ENCODE assay signal across 15 mouse cellular contexts in genomic region chr8:61450916-61451575, GRCm38 (mm10). TPM values are rescaled to one million over a fixed set of nuclear protein-coding genes. Genes with fewer than 3 reads are reported as not detected.
DNase-seq lines count a peak whose midpoint lies in the region; ATAC-seq and TF ChIP-seq lines count a peak whose summit lies in the region.
"Had no signal": no experiment of that assay in that cellular context is flagged by ENCODE, and none has a peak within 500 bp of the region (broad histone marks: within the 10 kb centered on the region; RNA-seq: fewer than 3 reads in every experiment).

No protein-coding gene starts in this region.

- H3K27ac ChIP-seq in liver, adult 2 months (replicated peaks; ENCODE audit: insufficient read depth, low read depth, low read length), result no peak overlapping the region; the same call in 1 of the 2 replicates
- H3K27ac ChIP-seq in liver, postnatal 0 days (ENCODE audit: low read depth), result no peak overlapping the region
- H3K27ac ChIP-seq in forebrain, embryonic 13.5 days, result no peak overlapping the region
- H3K27ac ChIP-seq: midbrain, embryonic 15.5 days had no signal

- no peak overlapping the region for H3K4me2 ChIP-seq in liver, postnatal 0 days (ENCODE audit: low read depth, low read length)
- H3K4me2 ChIP-seq in forebrain, embryonic 13.5 days, result no peak overlapping the region
- H3K4me2 ChIP-seq: liver, embryonic 11.5 days; midbrain, embryonic 15.5 days had no signal

- TF ChIP-seq POLR2A in liver, adult 2 months (IDR thresholded peaks at IDR 0.05; ENCODE audit: extremely low read depth, insufficient read depth, low read length), result no peak

- no peak for TF ChIP-seq EP300 in liver, postnatal 0 days (IDR thresholded peaks at IDR 0.05; ENCODE audit: low read depth)

- peak; percentile 11 for DNase-seq in liver, adult 2 months (ENCODE audit: extremely low read depth, low read depth, low spot score)
- no peak for DNase-seq in liver, postnatal 0 days
- peak; percentile 79 for DNase-seq in CD4-positive, CD25-positive, alpha-beta regulatory T cell, adult 2 months (ENCODE audit: low read depth, low spot score)
- peak; percentile 82 for DNase-seq in naive thymus-derived CD4-positive, alpha-beta T cell, adult 2 months (ENCODE audit: low read depth)
- no peak for DNase-seq in kidney, postnatal 4 days
- DNase-seq in right cerebral cortex, postnatal 36 days (ENCODE audit: low spot score in 2 of 2), result no peak
- DNase-seq: adrenal gland, postnatal 25 days; cerebellum, adult 2 months had no signal

- no peaks in the 10 kb centered on the region for H3K27me3 ChIP-seq in liver, adult 2 months (ENCODE audit: control insufficient read depth, insufficient read depth, low read length)
- no peaks in the 10 kb centered on the region for H3K27me3 ChIP-seq in liver, postnatal 0 days (ENCODE audit: insufficient read depth, low read length)
- no peaks in the 10 kb centered on the region for H3K27me3 ChIP-seq in forebrain, embryonic 13.5 days
- H3K27me3 ChIP-seq: midbrain, embryonic 15.5 days had no signal

- no peak for TF ChIP-seq CTCF in liver, adult 2 months (IDR thresholded peaks at IDR 0.05; ENCODE audit: low read depth, low read length)
- TF ChIP-seq CTCF in liver, postnatal 0 days (IDR thresholded peaks at IDR 0.05; ENCODE audit: low read depth), result no peak

- H3K36me3 ChIP-seq in liver, adult 2 months (ENCODE audit: control insufficient read depth, insufficient read depth, low read length), result no peaks in the 10 kb centered on the region
- H3K36me3 ChIP-seq in liver, postnatal 0 days (replicated peaks; ENCODE audit: insufficient read depth, low read length), result no peaks in the 10 kb centered on the region
- H3K36me3 ChIP-seq in forebrain, embryonic 13.5 days (ENCODE audit: poor library complexity, severe bottlenecking), result no peaks in the 10 kb centered on the region
- H3K36me3 ChIP-seq: midbrain, embryonic 15.5 days had no signal

- no peak overlapping the region for H3K9ac ChIP-seq in liver, adult 2 months (ENCODE audit: low read depth, low read length)
- no peak overlapping the region for H3K9ac ChIP-seq in liver, postnatal 0 days (replicated peaks)
- no peak overlapping the region for H3K9ac ChIP-seq in forebrain, embryonic 13.5 days
- H3K9ac ChIP-seq: midbrain, embryonic 15.5 days had no signal

- WGBS in liver, adult 2 months, result 79% methylated on average over 9 of the region's 9 CpGs
- WGBS in liver, postnatal 0 days (ENCODE audit: insufficient replicate concordance), result 69% methylated on average over 9 of the region's 9 CpGs
- 89% methylated on average over 9 of the region's 9 CpGs for WGBS in forebrain, embryonic 13.5 days

- no peak for ATAC-seq in liver, postnatal 0 days
- ATAC-seq in granulocyte monocyte progenitor cell, adult 5-6 weeks (replicated peaks; ENCODE audit: poor library complexity, severe bottlenecking), result peak; percentile 85
- ATAC-seq in forebrain, embryonic 13.5 days, result no peak
- ATAC-seq: intestine, embryonic 16.5 days; lung, postnatal 0 days; midbrain, embryonic 15.5 days had no signal

- no peaks in the 10 kb centered on the region for H3K9me3 ChIP-seq in liver, postnatal 0 days (ENCODE audit: low read length)
- H3K9me3 ChIP-seq in forebrain, embryonic 13.5 days (replicated peaks), result no peaks in the 10 kb centered on the region
- H3K9me3 ChIP-seq: midbrain, embryonic 15.5 days had no signal

- 0 out of 2 replicates have a peak overlapping the region, but pooled peaks have one; percentile 4 for H3K4me3 ChIP-seq in liver, adult 2 months (ENCODE audit: insufficient read depth, low read depth, low read length)
- no peak overlapping the region for H3K4me3 ChIP-seq in liver, postnatal 0 days (ENCODE audit: low read depth, low read length)
- no peak overlapping the region for H3K4me3 ChIP-seq in forebrain, embryonic 13.5 days
- H3K4me3 ChIP-seq: erythroblast, embryonic 14.5 days; midbrain, embryonic 15.5 days had no signal

- no peaks in the 10 kb centered on the region for H3K79me2 ChIP-seq in liver, adult 2 months (ENCODE audit: control insufficient read depth, insufficient read depth, low read length)

- no peaks in the 10 kb centered on the region for H3K4me1 ChIP-seq in liver, adult 2 months (ENCODE audit: control insufficient read depth, insufficient read depth, low read length)
- no peaks in the 10 kb centered on the region for H3K4me1 ChIP-seq in liver, postnatal 0 days (ENCODE audit: insufficient read depth)
- H3K4me1 ChIP-seq in forebrain, embryonic 13.5 days, result peaks cover 17% of the 10 kb centered on the region

RNA-seq across cellular contexts. Expression of gene Cbr4, which starts 36.5 kb away (rescaled TPM):
- total RNA-seq in liver, adult 2 months (2014; rRNA removed), result 22.0 and 22.8 TPM in 2 replicates
- 9.5 and 10.7 TPM in 2 replicates for polyA plus RNA-seq in liver, adult 2 months (2012; rRNA removed)
- 54.8 and 56.9 TPM in 2 replicates for polyA plus RNA-seq in liver, postnatal 0 days (2015; fragmentation: Nextera tagmentation; extraction: Ambion mirVana)
- 17.5 and 31.4 TPM in 2 replicates for total RNA-seq in granulocyte monocyte progenitor cell, adult 5-6 weeks (2014; fragmentation: Nextera tagmentation)
- 42.6 and 78.3 TPM in 2 replicates for total RNA-seq in granulocyte monocyte progenitor cell, adult 5-6 weeks (2017)
- polyA plus RNA-seq in forebrain, embryonic 13.5 days (2015; fragmentation: Nextera tagmentation; extraction: Ambion mirVana), result 25.1 and 26.6 TPM in 2 replicates

Comparison
In these comparisons a context has a peak if more than half of its experiments do, and no peak if none do; other contexts are left out.
1. DNase-seq: peak in liver, adult 2 months (single experiment), CD4-positive, CD25-positive, alpha-beta regulatory T cell, adult 2 months (single experiment) and naive thymus-derived CD4-positive, alpha-beta T cell, adult 2 months (single experiment); none in liver, postnatal 0 days (single experiment), kidney, postnatal 4 days (0 of 2) and right cerebral cortex, postnatal 36 days (0 of 2).